Mouse (Mus musculus) ES-Bruce4 (cell line): ENCODE data around the gene Srxn1. TPM values are rescaled to one million over a fixed set of nuclear protein-coding genes. Genes with fewer than 3 reads are reported as not detected.

Experiments
- H3K27ac ChIP-seq: 2 replicates; pipeline ENCODE4 v1.5.1; 2012; ENCODE audit warnings: low read length, inconsistent platforms; ENCODE audit not compliant: insufficient read depth
- H3K27me3 ChIP-seq: 2 replicates; pipeline ENCODE4 v1.6.1; 2012; ENCODE audit warnings: mild to moderate bottlenecking, low read length, inconsistent platforms; ENCODE audit not compliant: control insufficient read depth, poor library complexity, insufficient read depth, severe bottlenecking
- H3K36me3 ChIP-seq: 2 replicates; pipeline ENCODE4 v1.6.1; 2012; ENCODE audit warnings: inconsistent platforms, mild to moderate bottlenecking, low read length, moderate library complexity; ENCODE audit not compliant: control insufficient read depth, poor library complexity, insufficient read depth, severe bottlenecking
- H3K4me1 ChIP-seq: one replicate; pipeline ENCODE4 v1.8.1; 2011; ENCODE audit warnings: low read length; ENCODE audit not compliant: control insufficient read depth, insufficient read depth
- H3K4me3 ChIP-seq: 2 replicates; pipeline ENCODE4 v1.5.1; 2011; ENCODE audit warnings: low read depth, mild to moderate bottlenecking, low read length
- H3K9ac ChIP-seq: 2 replicates; pipeline ENCODE4 v1.6.1; 2012; ENCODE audit warnings: low read depth, mild to moderate bottlenecking, inconsistent platforms; ENCODE audit not compliant: poor library complexity, severe bottlenecking
- H3K9me3 ChIP-seq: replicated peaks from 2 replicates; pipeline ENCODE4 v1.6.1; 2012; ENCODE audit warnings: mild to moderate bottlenecking, low read length, inconsistent platforms; ENCODE audit not compliant: control insufficient read depth, poor library complexity, insufficient read depth, severe bottlenecking
- CTCF ChIP-seq: IDR thresholded peaks from one replicate; pipeline ENCODE4 v1.8.1; 2011; ENCODE audit warnings: low read depth, low read length
- EP300 ChIP-seq: IDR thresholded peaks from 2 replicates; pipeline ENCODE4 v1.6.1; 2011; ENCODE audit warnings: low read depth, low read length; ENCODE audit not compliant: insufficient read depth
- POLR2A ChIP-seq: IDR thresholded peaks from one replicate; pipeline ENCODE4 v1.8.1; 2011; ENCODE audit warnings: low read length; ENCODE audit not compliant: insufficient read depth
- polyA plus RNA-seq: library from polyadenylated mRNA; stranded (reverse); fragments of >200 nt; gene quantifications from 2 replicates; pipeline ENCODE4 v1.2.4, GENCODE M21; 2011; ENCODE audit warnings: low read depth; ENCODE audit not compliant: missing spikeins, insufficient read depth, insufficient read length

The Srxn1 gene
- polyA plus RNA-seq, 1 experiment: 18.1 TPM

GRCm38 (mm10) chr2:152119228-152119865 is 14.0 kb downstream of the Srxn1 start:
- Histone ChIP-seq H3K9ac (no peak overlapping the region), H3K4me3 (no peak overlapping the region), H3K27me3 (no peaks in the 10 kb centered on the region), H3K36me3 (no peaks in the 10 kb centered on the region), H3K9me3 (no peaks in the 10 kb centered on the region), H3K4me1 (peaks cover 2% of the 10 kb centered on the region), H3K27ac (no peak overlapping the region)
- TF ChIP-seq EP300: no peak
- TF ChIP-seq CTCF: no peak
- no peak for TF ChIP-seq POLR2A

GRCm38 (mm10) chr2:152122896-152123295 is 17.6 kb downstream of the Srxn1 start:
- Histone ChIP-seq H3K27me3 (no peaks in the 10 kb centered on the region), H3K4me3 (no peak overlapping the region), H3K36me3 (no peaks in the 10 kb centered on the region), H3K9me3 (no peaks in the 10 kb centered on the region), H3K4me1 (peaks cover 2% of the 10 kb centered on the region), H3K9ac (no peak overlapping the region), H3K27ac (no peak overlapping the region)
- TF ChIP-seq CTCF: no peak
- TF ChIP-seq EP300: no peak
- no peak for TF ChIP-seq POLR2A

DNA sequence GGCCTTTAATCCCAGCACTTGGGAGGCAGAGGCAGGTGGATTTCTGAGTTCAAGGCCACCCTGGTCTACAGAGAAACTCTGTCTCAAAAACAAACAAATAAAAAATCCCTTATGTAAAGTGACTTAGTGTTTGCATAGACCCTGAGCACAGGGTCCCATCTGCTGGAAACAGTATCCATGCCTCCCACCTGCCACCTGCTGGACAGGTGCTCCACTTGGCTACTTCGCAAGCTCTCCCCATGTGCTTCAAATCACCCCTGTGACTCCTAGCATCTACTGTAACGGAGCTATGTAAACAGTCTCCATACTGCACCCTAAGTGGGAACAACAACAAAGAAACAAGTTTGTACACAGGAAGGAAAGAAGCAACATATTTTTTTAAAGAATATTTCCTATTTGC is 23.3 kb downstream of the Srxn1 start:
- H3K9me3 ChIP-seq: no peaks in the 10 kb centered on the region
- no peak overlapping the region for H3K9ac ChIP-seq
- TF ChIP-seq EP300: 0 out of 2 replicates have a peak, but pooled peaks have one; percentile 29
- peak; percentile 70 for TF ChIP-seq CTCF
- TF ChIP-seq POLR2A: no peak
- H3K4me1 ChIP-seq: peaks cover 4% of the 10 kb centered on the region
- no peak overlapping the region for H3K27ac ChIP-seq
- H3K4me3 ChIP-seq: no peak overlapping the region
- H3K27me3 ChIP-seq: no peaks in the 10 kb centered on the region
- no peaks in the 10 kb centered on the region for H3K36me3 ChIP-seq

- TF ChIP-seq CTCF (no peak), POLR2A (no peak), EP300 (no peak)
Observed at GRCm38 (mm10) chr2:152129778-152130177, 24.5 kb downstream of the Srxn1 start.

DNA sequence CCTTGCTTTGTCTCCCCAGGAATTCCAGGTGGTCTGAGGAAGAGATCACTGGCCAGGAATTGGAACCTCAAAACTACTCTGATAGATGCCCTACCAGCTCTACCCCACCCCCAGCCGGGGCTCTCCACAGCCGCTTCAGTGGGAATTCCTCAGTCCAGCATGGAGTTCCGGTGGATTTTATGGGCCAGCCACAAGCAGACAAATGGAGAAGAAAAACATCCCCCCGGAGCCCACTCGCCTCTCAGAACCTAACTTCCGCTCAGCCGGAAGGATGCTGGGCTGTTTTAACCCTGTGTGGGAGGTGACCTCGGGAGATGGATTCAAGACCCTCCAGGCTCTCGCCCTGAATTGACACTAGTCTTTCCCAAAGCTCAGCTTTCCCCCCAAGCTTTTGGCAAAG is 26.7 kb downstream of the Srxn1 start:
- H3K27ac ChIP-seq: no peak overlapping the region
- no peaks in the 10 kb centered on the region for H3K36me3 ChIP-seq
- H3K4me1 ChIP-seq: peaks cover 4% of the 10 kb centered on the region
- TF ChIP-seq CTCF: no peak
- TF ChIP-seq POLR2A: no peak
- TF ChIP-seq EP300: no peak
- H3K9me3 ChIP-seq: no peaks in the 10 kb centered on the region
- no peak overlapping the region for H3K9ac ChIP-seq
- H3K27me3 ChIP-seq: no peaks in the 10 kb centered on the region
- no peak overlapping the region for H3K4me3 ChIP-seq

More at GRCm38 (mm10) chr2:152129778-152130177, 24.5 kb downstream of the Srxn1 start:
- H3K27ac ChIP-seq: no peak overlapping the region
- no peak overlapping the region for H3K4me3 ChIP-seq
- H3K4me1 ChIP-seq: peaks cover 4% of the 10 kb centered on the region
- H3K27me3 ChIP-seq: no peaks in the 10 kb centered on the region
- H3K9ac ChIP-seq: no peak overlapping the region
- no peaks in the 10 kb centered on the region for H3K9me3 ChIP-seq
- no peaks in the 10 kb centered on the region for H3K36me3 ChIP-seq

DNA sequence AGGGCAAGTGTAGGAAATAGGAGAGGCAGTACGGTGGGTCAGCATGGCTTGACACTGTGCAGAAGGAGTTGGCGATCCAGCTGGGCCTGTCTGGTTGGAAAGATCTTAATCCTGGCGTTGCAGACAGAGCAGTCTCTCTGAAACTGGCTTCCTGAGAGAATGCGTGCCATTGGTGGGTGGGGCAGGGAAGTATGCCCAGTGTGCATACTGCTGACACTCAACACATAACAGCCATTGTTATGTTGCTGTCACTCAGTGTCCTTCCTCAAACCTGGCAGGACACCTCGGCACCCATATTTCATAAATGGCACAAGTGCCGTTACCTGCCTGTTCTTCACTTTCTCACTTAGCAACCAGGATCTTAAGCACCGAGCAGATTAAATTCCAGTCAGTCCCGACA is 27.4 kb downstream of the Srxn1 start:
- Histone ChIP-seq H3K4me3 (no peak overlapping the region), H3K4me1 (peaks cover 4% of the 10 kb centered on the region), H3K27me3 (no peaks in the 10 kb centered on the region), H3K9me3 (no peaks in the 10 kb centered on the region), H3K27ac (no peak overlapping the region), H3K36me3 (no peaks in the 10 kb centered on the region), H3K9ac (no peak overlapping the region)
- no peak for TF ChIP-seq POLR2A
- no peak for TF ChIP-seq CTCF
- TF ChIP-seq EP300: no peak
